Mouse (Mus musculus) gastrocnemius, postnatal 4 days (tissue): ENCODE measurements around the gene Hdac1. TPM values are rescaled to one million over a fixed set of nuclear protein-coding genes. Genes with fewer than 3 reads are reported as not detected.
"Not testable (repeated sequence)": the region's sequence is repeated elsewhere in the genome, so short reads cannot be mapped to it uniquely, and the experiment has no call there.

Experiments used
- DNase-seq, 2 experiments: peaks; one replicate each; pipeline ENCODE4 v3.0.0; 2021 to 2022; ENCODE audit warnings: low spot score in 2 of 2, mixed read lengths in 2 of 2
- total RNA-seq, 2 experiments: library from RNA; stranded (reverse); gene quantifications; 2 replicates each; pipeline ENCODE4 v1.2.3; 2021

Hdac1 gene
- total RNA-seq, 2 experiments from 2014 or later: 39.5 to 42.1 TPM

DNA sequence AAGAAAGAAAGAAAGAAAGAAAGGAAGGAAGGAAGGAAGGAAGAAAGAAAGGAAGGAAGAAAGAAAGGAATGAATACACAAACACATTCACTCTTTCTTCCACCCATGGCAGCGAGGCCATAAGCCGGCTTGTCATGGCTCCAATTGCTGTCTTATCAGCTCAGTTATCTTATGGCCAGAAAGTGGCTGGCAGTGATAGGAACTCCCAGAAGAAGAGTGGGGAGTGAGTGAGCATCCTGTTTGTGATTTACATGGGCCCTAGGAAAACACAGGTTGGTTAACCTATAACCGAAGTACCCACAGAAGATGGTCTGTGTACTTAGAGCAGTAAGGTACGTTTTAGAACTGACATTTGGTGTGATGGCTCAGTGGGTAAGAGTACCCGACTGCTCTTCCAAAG is 18.7 kb upstream of the Hdac1 start:
- DNase-seq: no peak

GRCm38 (mm10) chr4:129558321-129558955 is 15.9 kb upstream of the Hdac1 start:
- no peak for DNase-seq

DNA sequence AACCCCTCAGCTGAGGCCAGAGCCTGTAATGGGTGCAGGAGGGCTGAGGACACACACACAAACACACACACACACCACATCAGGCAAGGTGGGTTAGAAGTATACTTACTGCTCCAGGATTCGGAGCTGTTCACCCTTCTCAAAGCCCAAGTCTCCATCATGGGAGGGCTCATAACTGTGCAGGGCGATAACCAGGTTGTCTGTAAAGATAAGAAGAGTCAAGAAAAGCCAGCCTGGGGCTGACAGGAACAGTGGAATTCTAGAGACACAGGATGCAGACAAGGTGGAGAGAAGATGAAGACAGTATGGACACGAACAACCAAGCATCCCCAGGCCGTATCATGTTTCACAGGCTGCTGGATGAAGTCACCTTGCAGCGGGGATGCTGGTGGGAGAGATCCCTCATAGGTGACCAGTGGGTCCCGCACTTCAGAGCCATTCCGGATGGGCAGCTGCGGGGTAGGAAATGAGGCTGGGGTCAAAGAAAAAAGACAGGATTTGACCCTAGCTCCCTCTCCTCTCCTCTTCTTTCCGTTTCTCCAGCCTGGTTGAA is 14.8 kb upstream of the Hdac1 start:
- DNase-seq: no peak

DNA sequence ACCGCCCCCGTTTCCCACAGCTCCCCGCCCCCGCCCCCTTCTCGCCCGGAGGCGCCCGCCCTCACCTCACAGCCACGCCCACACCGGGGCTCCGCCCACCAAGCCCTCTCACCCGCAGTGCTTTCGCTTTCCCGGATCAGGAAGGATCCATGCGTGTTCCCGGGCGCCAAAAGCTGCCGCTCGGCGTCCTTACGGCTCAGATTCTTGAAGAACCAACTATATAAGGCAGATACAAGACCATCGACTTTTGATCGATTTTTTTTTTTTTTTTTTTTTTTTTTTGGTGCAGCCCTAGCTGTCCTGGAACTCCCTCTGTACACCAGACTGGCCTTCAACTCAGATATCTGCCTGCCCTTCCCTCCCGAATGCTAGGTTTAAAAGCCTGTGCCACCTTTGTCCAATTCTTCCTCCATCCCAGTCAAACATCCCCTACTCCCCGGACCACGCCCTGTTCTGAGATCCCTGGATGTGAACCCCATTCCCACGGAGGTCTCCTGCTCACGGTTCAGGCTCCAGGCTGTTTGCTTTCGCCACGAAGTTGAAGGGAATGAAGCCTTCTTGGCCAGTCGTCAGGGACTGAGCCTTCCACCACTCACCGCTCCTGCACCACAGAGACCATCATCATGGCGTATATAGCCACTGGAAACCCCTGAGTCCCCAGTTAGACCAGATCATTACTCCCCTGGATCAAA is 14.2 kb upstream of the Hdac1 start:
- DNase-seq: peak; percentile 83 to 88

GRCm38 (mm10) chr4:129555862-129556531 is 13.5 kb upstream of the Hdac1 start:
- DNase-seq: no peak

GRCm38 (mm10) chr4:129555421-129555861 is 12.9 kb upstream of the Hdac1 start:
- peak in 1 of 2 experiments; percentile 40 for DNase-seq

GRCm38 (mm10) chr4:129554512-129554911 is 12.0 kb upstream of the Hdac1 start:
- DNase-seq: not testable (repeated sequence)

- no peak for DNase-seq
Measured at GRCm38 (mm10) chr4:129550295-129550694, 7.8 kb upstream of the Hdac1 start.

- DNase-seq: no peak
Measured at GRCm38 (mm10) chr4:129549306-129549705, 6.8 kb upstream of the Hdac1 start.

- DNase-seq: not testable (repeated sequence)
Measured at GRCm38 (mm10) chr4:129547631-129548030, 5.1 kb upstream of the Hdac1 start.

- no peak for DNase-seq
Measured at GRCm38 (mm10) chr4:129544106-129544505, 1.6 kb upstream of the Hdac1 start.

DNA sequence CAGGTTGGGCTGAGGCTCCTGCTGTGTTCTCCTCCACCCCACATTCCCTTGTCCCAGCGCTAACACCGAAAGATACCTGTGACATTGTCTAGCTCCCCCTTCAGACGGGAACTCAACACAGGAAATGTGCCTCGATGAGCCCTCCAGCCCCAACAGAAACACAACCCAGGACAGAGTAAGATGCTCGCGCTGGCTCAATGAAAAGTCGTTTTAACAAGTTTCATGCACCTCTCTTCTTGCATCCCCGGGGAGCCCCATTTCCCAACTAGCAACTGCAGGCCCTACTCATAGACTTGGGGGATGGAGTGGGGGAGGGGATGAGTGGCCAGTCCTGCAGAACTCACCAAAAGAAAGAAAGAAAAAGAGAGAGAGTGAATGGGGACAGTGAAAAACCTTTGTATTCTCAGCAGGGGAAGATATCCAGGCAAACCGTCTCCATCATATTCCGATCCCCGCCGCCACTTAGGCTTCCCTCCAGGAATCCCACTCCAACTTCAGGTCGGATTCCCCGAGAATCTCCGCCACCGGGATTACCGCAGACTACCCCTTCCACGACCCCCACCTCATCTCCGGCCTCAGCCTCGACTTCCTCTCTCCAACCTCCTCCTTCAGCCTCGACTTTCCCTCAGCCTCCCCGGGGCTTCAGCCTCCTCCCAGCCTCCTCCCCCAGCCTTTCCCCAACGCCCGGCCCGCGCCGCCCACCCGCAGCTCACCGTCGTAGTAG is 483 bp downstream of the Hdac1 start:
- DNase-seq: peak in 1 of 2 experiments; percentile 18

DNA sequence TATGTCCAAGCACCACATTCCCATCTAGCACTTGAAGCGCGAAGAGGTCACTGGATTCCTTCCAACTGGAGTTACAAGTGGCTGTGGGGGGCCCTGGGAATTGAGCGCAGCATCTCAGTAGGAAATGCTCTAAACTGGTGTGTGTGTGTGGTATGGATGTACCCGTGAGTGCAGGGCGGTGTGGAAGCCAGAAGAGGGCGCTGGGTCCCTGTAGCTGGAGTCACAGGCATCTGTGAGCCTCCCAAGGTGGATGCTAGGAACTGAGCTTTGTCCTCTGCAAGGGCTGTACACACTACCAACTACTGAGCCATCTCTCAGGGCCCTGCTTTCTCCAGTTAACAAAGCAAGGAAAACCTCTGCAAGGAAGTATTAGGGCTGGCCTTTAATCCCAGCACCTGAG is 2.5 kb downstream of the Hdac1 start:
- DNase-seq: peak in 1 of 2 experiments; percentile 17

- DNase-seq: not testable (repeated sequence)
Measured at GRCm38 (mm10) chr4:129528901-129529300, 13.6 kb downstream of the Hdac1 start.

DNA sequence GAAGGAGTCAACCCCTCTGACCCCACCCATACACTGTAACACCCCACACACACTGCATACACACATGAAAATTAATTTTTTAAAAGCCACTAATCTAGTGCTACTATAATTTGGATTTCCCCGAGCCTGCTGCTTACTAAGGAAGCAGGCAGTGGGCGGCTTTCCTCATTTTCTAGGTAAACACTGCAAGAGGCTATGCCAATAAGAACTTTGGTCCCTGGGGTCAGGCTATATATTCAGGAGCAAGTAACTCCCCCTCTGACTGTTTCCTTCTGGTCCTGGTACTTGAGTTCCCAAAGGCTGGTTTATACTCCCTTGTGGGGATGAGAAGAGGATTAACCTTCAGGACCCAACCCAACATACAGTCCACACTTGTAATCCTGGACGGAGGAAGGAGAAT is 16.6 kb downstream of the Hdac1 start:
- DNase-seq: no peak

DNA sequence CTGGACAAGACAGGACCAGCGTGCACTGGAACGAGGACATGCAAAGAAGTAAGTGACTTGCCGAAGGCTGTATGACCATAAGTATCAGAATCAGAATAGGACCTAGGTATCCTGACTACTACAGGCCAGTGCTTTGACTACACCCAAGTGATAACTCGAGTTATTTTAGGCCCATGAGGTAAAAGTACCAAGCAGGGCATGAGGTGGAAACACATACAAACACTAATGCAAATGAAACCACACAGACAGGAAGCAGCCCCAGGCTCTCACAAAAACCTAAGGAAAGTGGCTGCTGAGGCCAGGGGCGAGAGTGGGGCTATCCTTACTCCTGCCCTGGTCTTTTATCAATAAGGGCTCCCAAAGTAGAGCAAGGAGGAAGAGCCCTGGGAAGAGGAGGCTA is 17.2 kb downstream of the Hdac1 start:
- DNase-seq: no peak

DNA sequence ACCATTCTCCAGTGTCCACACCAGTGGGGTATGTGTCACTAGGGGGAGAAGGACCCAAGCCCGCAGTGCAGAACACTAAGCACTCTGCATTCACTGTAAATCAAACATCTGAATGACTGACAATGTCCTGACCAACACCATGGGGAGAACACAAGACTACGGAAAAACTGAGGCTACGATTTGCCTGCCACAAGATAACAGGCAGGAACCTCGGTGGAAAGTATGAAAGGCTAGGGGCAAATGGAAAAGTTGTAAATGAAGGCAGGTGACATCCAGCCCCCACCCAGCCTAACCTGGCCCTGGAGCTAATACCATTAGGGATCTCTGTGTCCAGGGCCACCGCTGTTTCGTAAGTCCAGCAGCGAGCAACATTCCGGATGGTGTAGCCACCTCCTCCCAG is 24.0 kb downstream of the Hdac1 start:
- no peak for DNase-seq

DNA sequence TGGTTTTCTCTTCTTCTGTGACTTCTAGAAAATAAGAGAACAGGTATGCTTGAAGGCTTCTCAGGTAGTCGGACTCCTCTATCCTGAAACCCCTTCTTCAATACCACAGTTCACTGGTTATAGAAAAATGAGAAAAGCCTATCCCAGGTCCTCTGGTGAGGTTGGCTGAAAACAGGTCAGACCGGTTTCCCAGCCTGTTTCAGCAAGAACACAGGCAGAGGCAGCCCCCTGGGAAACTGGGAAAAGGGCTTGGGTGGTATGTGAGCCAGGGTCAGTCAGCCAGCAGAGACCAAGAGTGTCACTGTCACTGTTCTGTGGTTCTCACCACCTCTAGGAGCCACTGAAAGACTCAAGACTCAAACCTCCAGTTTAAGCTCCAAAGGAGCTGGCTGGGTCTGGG is 25.6 kb downstream of the Hdac1 start:
- no peak for DNase-seq

DNA sequence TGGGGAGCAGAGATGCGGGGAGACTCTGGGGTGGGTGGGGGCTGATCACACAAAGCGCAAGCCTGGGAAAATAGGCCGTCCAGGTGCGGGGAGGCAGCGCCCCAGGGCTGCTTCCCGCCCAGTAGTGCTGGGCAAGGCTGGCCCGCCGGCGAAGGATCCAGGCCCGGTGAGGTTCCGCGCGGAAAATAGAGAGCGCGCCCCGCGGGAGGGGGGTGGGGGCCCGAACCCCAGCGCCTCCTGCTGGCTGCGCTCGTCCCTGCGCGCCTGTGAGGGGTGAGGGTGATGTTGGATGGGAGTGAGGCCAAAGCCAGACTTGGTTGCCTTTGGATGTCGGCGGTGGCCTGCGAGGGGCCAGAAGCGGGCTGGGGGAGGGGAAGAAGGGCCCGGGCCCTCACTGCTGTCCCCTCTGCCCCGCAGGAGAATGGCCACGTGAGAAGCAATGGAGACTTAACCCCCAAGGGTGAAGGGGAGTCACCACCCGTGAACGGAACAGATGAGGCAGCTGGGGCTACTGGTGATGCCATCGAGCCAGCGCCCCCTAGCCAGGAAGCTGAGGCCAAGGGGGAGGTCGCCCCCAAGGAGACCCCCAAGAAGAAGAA is 28.1 kb downstream of the Hdac1 start:
- DNase-seq: peak; percentile 58 to 72

DNA sequence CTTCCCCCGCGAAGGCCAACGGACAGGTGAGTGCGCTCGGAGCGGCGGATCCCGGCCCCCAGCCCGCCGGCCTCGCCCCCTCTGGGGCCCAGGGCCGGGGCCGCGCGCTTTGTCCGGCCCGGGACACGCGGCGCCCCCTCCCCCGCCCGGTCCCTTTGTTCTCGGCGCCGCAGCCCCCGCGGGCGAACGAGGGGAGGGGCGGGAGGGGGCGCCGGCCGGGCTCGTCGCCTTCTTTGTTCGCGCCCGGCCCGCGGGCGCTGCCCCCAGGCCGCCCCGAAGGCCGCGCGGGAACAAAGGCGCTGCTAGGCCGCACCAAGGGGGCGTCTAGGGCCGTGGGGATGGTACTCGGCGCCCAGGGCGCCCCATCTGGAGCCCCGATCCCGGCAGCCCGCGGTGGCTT is 28.6 kb downstream of the Hdac1 start:
- DNase-seq: no peak
